Mouse (Mus musculus) monocyte, adult 2 months (primary cell): ENCODE data around the gene Pdcd6ip.
"Not testable (repeated sequence)": the region's sequence is repeated elsewhere in the genome, so short reads cannot be mapped to it uniquely, and the experiment has no call there.

Source experiments
- DNase-seq, 2 experiments: peaks; one replicate each; pipeline ENCODE4 v3.0.0; 2022; ENCODE audit warnings: low spot score in 2 of 2, low read depth in 1 of 2

Pdcd6ip gene

GRCm38 (mm10) chr9:113701441-113702160 is 6.5 kb downstream of the Pdcd6ip start:
- no peak for DNase-seq

GRCm38 (mm10) chr9:113687461-113687860 is 20.6 kb downstream of the Pdcd6ip start:
- DNase-seq, result no peak

DNA sequence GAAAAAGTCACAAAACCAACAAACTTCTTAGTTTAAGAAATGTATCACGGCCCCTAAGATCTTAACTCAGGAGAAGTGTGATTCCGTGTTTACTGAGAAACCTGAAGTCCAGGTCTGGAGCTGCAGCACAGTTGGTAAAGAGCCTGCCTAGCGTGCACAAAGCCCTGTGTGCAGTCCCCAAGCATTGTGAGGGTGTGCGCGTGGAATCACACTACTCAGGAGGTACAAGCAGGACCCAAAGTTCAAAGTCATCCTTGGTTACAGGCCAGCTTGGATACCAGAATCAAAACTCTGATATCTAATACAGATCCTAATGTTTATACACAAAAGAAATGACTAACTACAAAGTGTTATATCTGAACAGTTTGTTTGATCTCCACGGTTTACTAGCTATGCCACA is 34.3 kb downstream of the Pdcd6ip start:
- no peak for DNase-seq

DNA sequence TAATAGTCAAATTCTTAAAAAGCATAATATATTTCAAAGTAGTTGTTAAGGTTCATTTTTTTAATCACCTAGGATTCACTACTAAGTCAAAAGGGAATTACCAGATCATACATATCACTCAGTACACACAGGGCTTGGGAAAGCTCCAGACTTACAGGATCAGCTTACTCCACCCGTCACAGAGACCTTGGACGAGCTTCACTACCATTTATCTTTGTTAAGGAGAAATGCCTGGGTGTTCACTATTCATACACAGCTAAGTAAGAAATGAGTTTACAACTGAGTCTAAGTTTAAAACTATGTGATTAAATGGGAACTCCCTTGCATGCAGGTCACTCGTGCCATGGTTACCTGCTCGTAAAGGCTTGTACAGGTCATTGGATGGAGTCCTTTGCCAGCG is 35.7 kb downstream of the Pdcd6ip start:
- no peak for DNase-seq

- DNase-seq, result no peak
These were observed 37.3 kb downstream of the Pdcd6ip start for GRCm38 (mm10) chr9:113670857-113671106.

GRCm38 (mm10) chr9:113670105-113670856 is 37.8 kb downstream of the Pdcd6ip start:
- no peak for DNase-seq

GRCm38 (mm10) chr9:113663476-113663875 is 44.6 kb downstream of the Pdcd6ip start:
- no peak for DNase-seq

DNA sequence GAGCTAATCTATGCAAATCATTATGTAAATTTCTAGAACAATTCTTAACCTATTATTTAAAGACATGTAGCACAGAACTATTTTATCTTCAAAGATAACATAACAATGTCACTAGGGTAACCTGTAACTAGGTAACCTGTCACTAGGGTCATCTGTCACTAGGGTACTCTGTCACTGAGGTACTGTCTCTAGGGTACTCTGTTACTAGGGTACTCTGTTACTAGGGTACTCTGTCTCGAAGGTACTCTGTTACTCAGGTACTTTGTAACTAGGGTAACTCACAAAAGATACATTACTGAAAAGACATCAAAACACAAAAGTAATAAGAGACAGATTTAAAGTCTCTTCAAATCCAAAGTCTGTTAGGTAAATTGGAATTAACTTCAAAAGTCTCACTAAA is 50.2 kb downstream of the Pdcd6ip start:
- no peak for DNase-seq

DNA sequence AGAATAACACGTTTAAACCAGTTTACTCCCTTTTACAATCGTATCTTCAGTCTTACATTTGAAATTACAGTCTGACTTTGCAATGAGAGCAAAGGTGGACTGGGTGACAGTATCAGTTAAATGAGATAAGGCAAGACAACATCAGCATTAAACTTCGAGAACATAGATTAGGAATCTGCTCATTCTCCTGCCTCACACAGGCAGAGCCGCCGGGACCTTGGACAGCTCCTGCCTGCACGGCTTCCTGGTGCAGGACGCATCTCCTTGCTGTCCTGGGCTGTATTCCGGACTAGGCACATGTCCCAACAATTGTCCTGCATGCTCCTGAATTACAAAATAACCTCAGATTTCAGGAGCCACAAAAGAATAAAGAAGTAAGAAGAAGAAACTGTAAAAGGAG is 54.5 kb downstream of the Pdcd6ip start:
- DNase-seq, result no peak

- DNase-seq, result no peak
These were observed 57.3 kb downstream of the Pdcd6ip start for GRCm38 (mm10) chr9:113650787-113651186.

DNA sequence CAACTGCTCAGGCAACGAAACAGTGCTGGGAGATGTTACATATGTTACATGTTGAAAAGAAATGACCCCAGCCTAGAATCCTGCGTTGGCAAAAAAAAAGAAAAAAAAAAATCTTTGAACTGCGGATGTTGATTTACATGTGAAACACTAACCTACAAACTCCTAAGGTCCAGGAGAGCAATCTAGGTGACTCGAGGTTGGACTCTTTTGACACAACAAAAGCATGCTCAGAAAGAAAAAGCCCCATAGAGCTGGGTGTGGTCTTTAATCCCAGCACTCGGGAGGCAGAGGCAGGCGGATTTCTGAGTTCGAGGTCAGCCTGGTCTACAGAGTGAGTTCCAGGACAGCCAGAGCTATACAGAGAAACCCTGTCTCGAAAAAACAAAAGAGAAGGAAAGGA is 58.8 kb downstream of the Pdcd6ip start:
- DNase-seq, result not testable (repeated sequence)

DNA sequence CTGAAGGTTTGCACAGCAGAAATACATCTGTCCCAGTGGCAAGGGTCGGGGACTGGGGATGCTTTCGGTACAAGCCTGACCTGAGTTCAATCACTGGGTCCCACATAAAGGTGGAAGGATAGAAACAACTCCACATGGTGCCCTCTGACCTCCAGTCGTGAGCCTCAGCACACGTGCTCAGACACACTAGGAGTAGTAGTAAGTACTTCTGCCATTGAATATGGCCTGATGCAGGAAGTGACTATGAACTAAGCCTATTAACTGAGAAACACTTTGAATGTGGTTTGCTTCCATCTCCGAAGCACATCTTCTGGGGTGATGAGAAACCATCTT is 62.3 kb downstream of the Pdcd6ip start:
- no peak for DNase-seq

DNA sequence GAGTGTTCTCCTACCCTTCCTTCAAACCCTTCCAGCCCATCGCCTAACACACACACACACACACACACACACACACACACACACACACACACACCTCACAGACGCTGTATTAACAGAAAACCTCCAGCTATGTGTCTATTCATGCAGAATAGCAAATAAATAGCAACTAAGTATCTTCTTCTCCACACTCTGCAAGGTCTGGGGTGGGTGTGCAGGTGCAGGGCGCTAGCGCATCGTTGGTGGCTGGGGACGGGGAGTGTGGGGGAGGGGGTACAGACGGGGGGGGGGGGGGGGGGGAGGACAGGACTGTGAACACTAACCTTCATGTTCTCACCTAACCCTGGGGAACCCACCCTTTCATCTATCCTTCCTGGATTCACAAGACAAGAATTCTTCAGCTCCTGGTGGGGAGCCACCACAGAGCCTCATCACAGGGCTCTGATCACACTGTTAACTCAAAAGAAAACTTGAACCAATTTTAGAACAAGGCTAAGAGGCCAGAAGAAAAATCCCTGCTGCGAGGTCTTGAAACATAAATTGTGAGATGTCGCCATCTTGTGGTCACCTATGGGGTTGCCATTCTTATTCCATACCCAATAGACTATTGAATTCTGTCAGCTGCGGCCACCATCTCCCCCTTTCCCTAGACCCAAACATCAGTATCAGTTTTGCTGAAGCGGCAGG is 62.8 kb downstream of the Pdcd6ip start:
- no peak for DNase-seq

- DNase-seq, result no peak
These were observed 63.4 kb downstream of the Pdcd6ip start for GRCm38 (mm10) chr9:113644701-113645100.

- DNase-seq, result no peak
These were observed 64.0 kb downstream of the Pdcd6ip start for GRCm38 (mm10) chr9:113644076-113644475.

GRCm38 (mm10) chr9:113643669-113644068 is 64.4 kb downstream of the Pdcd6ip start:
- DNase-seq, result no peak

GRCm38 (mm10) chr9:113634986-113635385 is 73.1 kb downstream of the Pdcd6ip start:
- DNase-seq, result no peak

DNA sequence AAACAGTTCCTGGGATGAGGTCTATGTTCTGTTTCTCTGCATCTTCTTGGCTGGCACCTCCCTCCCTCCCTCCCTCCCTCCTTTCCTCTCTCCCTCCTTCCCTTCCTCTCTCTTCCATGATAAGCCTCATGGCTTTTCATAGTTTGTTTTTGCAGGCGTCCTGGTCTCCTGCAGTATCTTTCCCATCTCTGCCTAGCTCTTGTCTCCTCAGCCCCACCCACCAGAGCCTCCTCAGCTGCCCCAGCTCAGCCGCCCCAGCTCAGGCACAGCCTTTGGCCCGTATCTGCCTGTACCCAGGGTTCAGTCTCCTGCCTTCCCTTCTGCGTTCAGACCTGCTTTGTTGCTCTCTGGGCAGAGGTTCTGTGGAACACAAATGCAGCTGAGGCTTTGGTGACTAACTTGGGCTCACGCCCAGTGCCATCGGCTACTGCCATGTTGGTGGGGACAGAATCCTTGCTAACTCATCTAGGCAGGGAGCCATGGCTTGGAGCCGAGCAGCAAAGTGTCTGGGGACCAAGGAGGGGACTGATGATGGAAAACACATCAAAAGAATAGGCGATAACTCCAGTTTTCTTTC is 74.8 kb downstream of the Pdcd6ip start:
- no peak for DNase-seq

GRCm38 (mm10) chr9:113632350-113633043 is 75.6 kb downstream of the Pdcd6ip start:
- no peak for DNase-seq

DNA sequence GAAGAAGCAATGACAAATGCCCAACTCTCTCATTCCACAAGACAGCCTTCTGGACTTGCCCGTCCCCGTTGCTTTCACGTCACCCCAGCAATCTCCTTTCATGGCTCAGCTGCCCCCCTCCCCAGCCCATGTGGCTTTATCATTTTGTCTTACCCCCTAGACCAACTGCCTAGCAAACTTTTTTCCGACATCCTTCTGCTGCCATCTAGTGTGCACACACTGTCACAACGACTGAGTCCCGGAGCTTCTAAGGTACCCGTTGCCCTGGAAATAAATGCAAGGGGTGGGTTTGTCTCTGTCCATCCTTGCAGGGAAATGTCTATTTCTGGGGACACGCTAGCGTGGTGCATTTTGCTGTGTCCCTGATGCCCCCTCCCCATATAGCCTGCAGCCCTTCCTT is 78.4 kb downstream of the Pdcd6ip start:
- no peak for DNase-seq

DNA sequence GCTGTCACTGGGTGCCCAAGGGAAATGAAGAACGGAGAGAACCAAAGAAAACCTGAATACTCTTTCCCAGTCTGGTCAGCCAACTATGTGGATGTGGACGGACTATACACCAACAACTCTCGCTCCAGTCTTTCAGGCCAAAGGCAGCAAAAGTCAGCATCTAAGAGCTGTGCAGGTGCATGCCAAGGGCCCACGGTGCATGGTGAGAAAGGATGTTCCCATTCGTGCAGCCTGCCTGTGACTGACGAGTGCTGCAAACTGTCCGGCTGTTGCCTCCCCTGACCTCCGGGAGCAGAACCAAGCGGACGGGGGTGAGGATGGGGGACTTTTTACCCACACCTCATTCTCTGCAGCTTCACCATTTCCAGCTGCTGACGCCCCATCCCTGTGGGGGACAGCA is 78.9 kb downstream of the Pdcd6ip start:
- DNase-seq, result no peak

GRCm38 (mm10) chr9:113628780-113629179 is 79.3 kb downstream of the Pdcd6ip start:
- DNase-seq, result no peak
